ENCODE assay signal across 9 mouse cellular contexts in genomic region chr17:63434081-63434480, GRCm38 (mm10).
DNase-seq lines count a peak whose midpoint lies in the region; ATAC-seq lines count a peak whose summit lies in the region.
"Had no signal": no experiment of that assay in that cellular context is flagged by ENCODE, and none has a peak within 500 bp of the region (broad histone marks: within the 10 kb centered on the region; RNA-seq: fewer than 3 reads in every experiment).

No protein-coding gene starts in this region.

- ATAC-seq in hindbrain, embryonic 11.5 days (ENCODE audit: low FRiP score), result no peak
- no peak for ATAC-seq in hindbrain, embryonic 12.5 days (ENCODE audit: low FRiP score)
- no peak for ATAC-seq in midbrain, embryonic 11.5 days (ENCODE audit: low FRiP score)
- no peak for ATAC-seq in midbrain, embryonic 16.5 days

- H3K4me1 ChIP-seq in hindbrain, embryonic 11.5 days (replicated peaks; ENCODE audit: control insufficient read depth, insufficient read depth, low read length), result no peaks in the 10 kb centered on the region
- no peaks in the 10 kb centered on the region for H3K4me1 ChIP-seq in hindbrain, embryonic 12.5 days
- H3K4me1 ChIP-seq in midbrain, embryonic 11.5 days (ENCODE audit: control insufficient read depth, insufficient read depth, low read length), result peaks cover 2% of the 10 kb centered on the region; the same call in 1 of the 2 replicates
- H3K4me1 ChIP-seq in midbrain, embryonic 16.5 days (ENCODE audit: control insufficient read depth, insufficient read depth, low read length), result 0 out of 2 replicates have a peak, but pooled peaks cover 2% of the 10 kb centered on the region

- no peaks in the 10 kb centered on the region for H3K9me3 ChIP-seq in hindbrain, embryonic 11.5 days (ENCODE audit: control insufficient read depth, low read length)
- H3K9me3 ChIP-seq in hindbrain, embryonic 12.5 days (replicated peaks), result no peaks in the 10 kb centered on the region
- H3K9me3 ChIP-seq in midbrain, embryonic 11.5 days (ENCODE audit: control insufficient read depth, low read length), result no peaks in the 10 kb centered on the region
- no peaks in the 10 kb centered on the region for H3K9me3 ChIP-seq in midbrain, embryonic 16.5 days (replicated peaks; ENCODE audit: control insufficient read depth, low read length, poor library complexity, severe bottlenecking)
- H3K9me3 ChIP-seq: midbrain, embryonic 10.5 days had no signal

- H3K27me3 ChIP-seq in hindbrain, embryonic 11.5 days (ENCODE audit: control insufficient read depth, insufficient read depth, low read length), result no peaks in the 10 kb centered on the region
- no peaks in the 10 kb centered on the region for H3K27me3 ChIP-seq in hindbrain, embryonic 12.5 days
- no peaks in the 10 kb centered on the region for H3K27me3 ChIP-seq in midbrain, embryonic 11.5 days (ENCODE audit: control insufficient read depth, insufficient read depth, low read length)
- no peaks in the 10 kb centered on the region for H3K27me3 ChIP-seq in midbrain, embryonic 16.5 days (ENCODE audit: control insufficient read depth, insufficient read depth, low read depth, low read length)

- 57% methylated on average over 6 of the region's 6 CpGs for WGBS in hindbrain, embryonic 11.5 days
- 54% methylated on average over 6 of the region's 6 CpGs for WGBS in hindbrain, embryonic 12.5 days
- 49% methylated on average over 6 of the region's 6 CpGs for WGBS in midbrain, embryonic 11.5 days
- WGBS in midbrain, embryonic 16.5 days, result 45% methylated on average over 6 of the region's 6 CpGs

- no peak overlapping the region for H3K4me2 ChIP-seq in hindbrain, embryonic 11.5 days (replicated peaks; ENCODE audit: low read depth, low read length)
- no peak overlapping the region for H3K4me2 ChIP-seq in hindbrain, embryonic 12.5 days (replicated peaks)
- no peak overlapping the region for H3K4me2 ChIP-seq in midbrain, embryonic 11.5 days
- H3K4me2 ChIP-seq in midbrain, embryonic 16.5 days (ENCODE audit: low read length), result no peak overlapping the region

- H3K9ac ChIP-seq in hindbrain, embryonic 11.5 days (ENCODE audit: low read depth, low read length), result no peak overlapping the region
- H3K9ac ChIP-seq in hindbrain, embryonic 12.5 days, result no peak overlapping the region
- no peak overlapping the region for H3K9ac ChIP-seq in midbrain, embryonic 11.5 days (ENCODE audit: low read length)
- no peak overlapping the region for H3K9ac ChIP-seq in midbrain, embryonic 16.5 days (ENCODE audit: low read depth, low read length)

- no peaks in the 10 kb centered on the region for H3K36me3 ChIP-seq in hindbrain, embryonic 11.5 days (ENCODE audit: control insufficient read depth, insufficient read depth, low read length)
- no peaks in the 10 kb centered on the region for H3K36me3 ChIP-seq in hindbrain, embryonic 12.5 days
- H3K36me3 ChIP-seq in midbrain, embryonic 11.5 days (ENCODE audit: control insufficient read depth, insufficient read depth, low read length), result no peaks in the 10 kb centered on the region
- H3K36me3 ChIP-seq in midbrain, embryonic 16.5 days (ENCODE audit: control insufficient read depth, insufficient read depth, low read length), result no peaks in the 10 kb centered on the region
- H3K36me3 ChIP-seq: midbrain, embryonic 10.5 days had no signal

- DNase-seq in adrenal gland, adult 2 months, result peak; percentile 29
- DNase-seq in adrenal gland, adult 8-10 months, result no peak
- peak; percentile 42 for DNase-seq in hindbrain, embryonic 11.5 days (ENCODE audit: low spot score)
- DNase-seq in midbrain, embryonic 11.5 days (ENCODE audit: low spot score, missing footprints), result peak; percentile 93
- peak; percentile 71 for DNase-seq in retina, embryonic 14.5 days (ENCODE audit: low spot score)
- DNase-seq in gastrocnemius, adult 8-10 months (ENCODE audit: low spot score in 2 of 2), result no peak

- H3K4me3 ChIP-seq in hindbrain, embryonic 11.5 days (ENCODE audit: low read depth, low read length), result no peak overlapping the region
- no peak overlapping the region for H3K4me3 ChIP-seq in hindbrain, embryonic 12.5 days
- no peak overlapping the region for H3K4me3 ChIP-seq in midbrain, embryonic 11.5 days (ENCODE audit: low read depth, low read length)
- H3K4me3 ChIP-seq in midbrain, embryonic 16.5 days (ENCODE audit: low read depth, low read length), result no peak overlapping the region
- H3K4me3 ChIP-seq: midbrain, embryonic 10.5 days had no signal

- H3K27ac ChIP-seq in hindbrain, embryonic 11.5 days (ENCODE audit: low read depth, low read length), result no peak overlapping the region
- H3K27ac ChIP-seq in hindbrain, embryonic 12.5 days, result no peak overlapping the region
- no peak overlapping the region for H3K27ac ChIP-seq in midbrain, embryonic 11.5 days (ENCODE audit: low read depth, low read length)
- no peak overlapping the region for H3K27ac ChIP-seq in midbrain, embryonic 16.5 days (ENCODE audit: low read length)
- H3K27ac ChIP-seq: midbrain, embryonic 10.5 days had no signal

Comparison
In these comparisons a context has a peak if more than half of its experiments do, and no peak if none do; other contexts are left out.
1. DNase-seq: peak in adrenal gland, adult 2 months (single experiment), hindbrain, embryonic 11.5 days (single experiment), midbrain, embryonic 11.5 days (single experiment) and retina, embryonic 14.5 days (single experiment); none in adrenal gland, adult 8-10 months (single experiment) and gastrocnemius, adult 8-10 months (0 of 2).